8 mouse cellular contexts compared by ENCODE assay signal in the genomic region with DNA sequence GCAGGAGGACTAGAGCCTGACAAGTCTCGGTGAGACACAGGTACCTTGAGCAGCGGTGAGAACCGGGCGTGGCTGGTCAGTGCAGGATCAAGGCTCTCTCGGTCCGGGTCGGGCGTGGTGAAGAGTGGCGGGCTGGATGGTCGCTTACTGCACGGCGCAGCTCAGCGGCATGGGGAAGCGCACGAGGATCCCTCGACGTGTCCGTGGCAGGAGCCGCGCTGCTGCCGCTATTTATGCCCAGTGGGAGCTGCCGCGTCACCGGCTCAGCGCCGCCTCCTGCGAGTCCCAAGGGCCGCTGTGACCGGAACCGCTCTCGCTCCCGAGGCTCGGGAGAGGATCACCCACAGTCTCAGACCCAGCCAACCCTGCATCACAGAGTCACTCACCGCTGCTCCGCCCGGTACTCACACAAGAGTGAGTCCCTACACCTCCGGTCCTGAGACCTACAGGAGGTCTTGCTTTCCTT. TPM values are rescaled to one million over a fixed set of nuclear protein-coding genes. Genes with fewer than 3 reads are reported as not detected.
A peak's percentile ranks its signal among the peaks of the same experiment; 100 is the strongest.
DNase-seq lines count a peak whose midpoint lies in the region; ATAC-seq and TF ChIP-seq lines count a peak whose summit lies in the region.

Gene Gal, minus strand, starts transcription at position 277 of the 466 bp plus-strand sequence.

- 3% methylated on average over 37 of the region's 37 CpGs for WGBS in lung, adult 2 months
- 2% methylated on average over 37 of the region's 37 CpGs for WGBS in embryonic facial prominence, embryonic 11.5 days
- WGBS in liver, embryonic 12.5 days (ENCODE audit: insufficient replicate concordance) = 6% methylated on average over 37 of the region's 37 CpGs
- 3% methylated on average over 37 of the region's 37 CpGs for WGBS in neural tube, embryonic 12.5 days

- TF ChIP-seq CTCF in lung, adult 2 months (IDR thresholded peaks at IDR 0.05; ENCODE audit: insufficient read depth, low read length) = no peak

- ATAC-seq in embryonic facial prominence, embryonic 11.5 days (replicated peaks; ENCODE audit: insufficient number of reproducible peaks, low FRiP score, low TSS enrichment, low read depth) = no peak
- ATAC-seq in hematopoietic stem cell, adult 5-6 weeks (replicated peaks in 1 of 2; ENCODE audit: insufficient read depth in 1 of 2, low FRiP score in 2 of 2, low TSS enrichment in 1 of 2, low read depth in 1 of 2, poor library complexity in 2 of 2, severe bottlenecking in 2 of 2) = peak; percentile 43 to 59; a peak in 3 of 4 replicates
- no peak for ATAC-seq in liver, embryonic 12.5 days
- 0 out of 2 replicates have a peak, but pooled peaks have one; percentile 21 for ATAC-seq in neural tube, embryonic 12.5 days (ENCODE audit: low FRiP score, low read depth)
- no peak for ATAC-seq in CD4-positive, CD25-positive, alpha-beta regulatory T cell, adult 4 months

- H3K9ac ChIP-seq in embryonic facial prominence, embryonic 11.5 days (replicated peaks; ENCODE audit: low read length) = peak within 1 kb of the TSS; percentile 28; the same call in 1 of the 2 replicates
- H3K9ac ChIP-seq in liver, embryonic 12.5 days = no peak within 1 kb of the TSS
- H3K9ac ChIP-seq in neural tube, embryonic 12.5 days = 0 out of 2 replicates have a peak within 1 kb of the TSS, but pooled peaks have one; percentile 40

- peak; percentile 12 for DNase-seq in lung, adult 2 months
- DNase-seq in lung, postnatal 25 days (ENCODE audit: low spot score) = no peak
- no peak for DNase-seq in embryonic facial prominence, embryonic 11.5 days (ENCODE audit: low spot score)
- no peak for DNase-seq in T-cell, adult 2 months (ENCODE audit: low spot score)

- no peak within 1 kb of the TSS for H3K4me3 ChIP-seq in lung, adult 2 months (replicated peaks; ENCODE audit: extremely low read depth, low read depth, low read length)
- peak within 1 kb of the TSS; percentile 23 for H3K4me3 ChIP-seq in embryonic facial prominence, embryonic 11.5 days (ENCODE audit: low read depth, low read length)
- H3K4me3 ChIP-seq in liver, embryonic 12.5 days = peak within 1 kb of the TSS; percentile 16
- H3K4me3 ChIP-seq in neural tube, embryonic 12.5 days = peak within 1 kb of the TSS; percentile 29

- H3K36me3 ChIP-seq in embryonic facial prominence, embryonic 11.5 days (replicated peaks; ENCODE audit: control insufficient read depth, insufficient read depth, low read depth, low read length) = no peaks in the 10 kb centered on the region
- H3K36me3 ChIP-seq in liver, embryonic 12.5 days = no peaks in the 10 kb centered on the region
- H3K36me3 ChIP-seq in neural tube, embryonic 12.5 days = no peaks in the 10 kb centered on the region

- peak within 1 kb of the TSS; percentile 56 for H3K4me2 ChIP-seq in embryonic facial prominence, embryonic 11.5 days (ENCODE audit: low read depth, low read length)
- peak within 1 kb of the TSS; percentile 52 for H3K4me2 ChIP-seq in liver, embryonic 12.5 days
- H3K4me2 ChIP-seq in neural tube, embryonic 12.5 days (replicated peaks) = peak within 1 kb of the TSS; percentile 63

- peaks cover 19% of the 10 kb centered on the region for H3K27me3 ChIP-seq in embryonic facial prominence, embryonic 11.5 days (ENCODE audit: control insufficient read depth, insufficient read depth, low read length)
- H3K27me3 ChIP-seq in liver, embryonic 12.5 days (replicated peaks) = peaks cover 81% of the 10 kb centered on the region
- H3K27me3 ChIP-seq in neural tube, embryonic 12.5 days (replicated peaks) = peaks cover 29% of the 10 kb centered on the region

- H3K4me1 ChIP-seq in lung, adult 2 months (ENCODE audit: control insufficient read depth, insufficient read depth, low read length) = peaks cover 7% of the 10 kb centered on the region; the same call in 1 of the 2 replicates
- H3K4me1 ChIP-seq in embryonic facial prominence, embryonic 11.5 days (ENCODE audit: control insufficient read depth, insufficient read depth, low read length) = no peaks in the 10 kb centered on the region
- H3K4me1 ChIP-seq in liver, embryonic 12.5 days = no peaks in the 10 kb centered on the region
- H3K4me1 ChIP-seq in neural tube, embryonic 12.5 days = peaks cover 9% of the 10 kb centered on the region

- H3K27ac ChIP-seq in embryonic facial prominence, embryonic 11.5 days (replicated peaks; ENCODE audit: low read depth, low read length) = no peak within 1 kb of the TSS
- no peak within 1 kb of the TSS for H3K27ac ChIP-seq in liver, embryonic 12.5 days
- no peak within 1 kb of the TSS for H3K27ac ChIP-seq in neural tube, embryonic 12.5 days

- H3K9me3 ChIP-seq in embryonic facial prominence, embryonic 11.5 days (replicated peaks; ENCODE audit: control insufficient read depth, low read length) = no peaks in the 10 kb centered on the region; the same call in 1 of the 2 replicates
- 0 out of 2 replicates have a peak, but pooled peaks cover 6% of the 10 kb centered on the region for H3K9me3 ChIP-seq in liver, embryonic 12.5 days (replicated peaks)
- no peaks in the 10 kb centered on the region for H3K9me3 ChIP-seq in neural tube, embryonic 12.5 days

- no peak for TF ChIP-seq POLR2A in lung, adult 2 months (IDR thresholded peaks at IDR 0.05; ENCODE audit: borderline replicate concordance, extremely low read depth, low read depth, low read length)

RNA-seq across cellular contexts. Expression of gene Gal, which starts in this region (rescaled TPM):
- polyA plus RNA-seq in lung, adult 2 months (2012; rRNA removed) = 4.0 and 4.9 TPM in 2 replicates
- 2.6 and 2.9 TPM in 2 replicates for polyA plus RNA-seq in embryonic facial prominence, embryonic 11.5 days (2014; fragmentation: Nextera tagmentation; extraction: Ambion mirVana)
- total RNA-seq in hematopoietic stem cell, adult 5-6 weeks (2017) = not detected in 2 replicates
- polyA plus RNA-seq in liver, embryonic 12.5 days (2016; fragmentation: Nextera tagmentation; extraction: Ambion mirVana) = 0.19 and 0.29 TPM in 2 replicates
- 16.3 and 28.7 TPM in 2 replicates for polyA plus RNA-seq in neural tube, embryonic 12.5 days (2016; fragmentation: Nextera tagmentation; extraction: Ambion mirVana)
- polyA plus RNA-seq in CD4-positive, CD25-positive, alpha-beta regulatory T cell, adult 4 months (2017; shearing (Covaris generic)) = 1 to 10 TPM in 1 of 2 experiments, not detected in 1; 9.1 TPM

Comparison
In these comparisons a context has a peak if more than half of its experiments do, and no peak if none do; other contexts are left out.
1. Peak in ATAC-seq in hematopoietic stem cell, adult 5-6 weeks; RNA of the gene not detected or under 1 TPM.